Mouse (Mus musculus) naive thymus-derived CD4-positive, alpha-beta T cell, adult 2 months (primary cell): ENCODE measurements at regions not wholly inside any gene's neighbourhood (a gene's known extent, or its start where the extent isn't known, plus 50 kb on each side); places are given as distances from the start of the nearest gene placed in this dataset.

Experiments used
- DNase-seq: peaks from one replicate; pipeline ENCODE4 v3.0.0-alpha.2; 2011; ENCODE audit warnings: low read depth

DNA sequence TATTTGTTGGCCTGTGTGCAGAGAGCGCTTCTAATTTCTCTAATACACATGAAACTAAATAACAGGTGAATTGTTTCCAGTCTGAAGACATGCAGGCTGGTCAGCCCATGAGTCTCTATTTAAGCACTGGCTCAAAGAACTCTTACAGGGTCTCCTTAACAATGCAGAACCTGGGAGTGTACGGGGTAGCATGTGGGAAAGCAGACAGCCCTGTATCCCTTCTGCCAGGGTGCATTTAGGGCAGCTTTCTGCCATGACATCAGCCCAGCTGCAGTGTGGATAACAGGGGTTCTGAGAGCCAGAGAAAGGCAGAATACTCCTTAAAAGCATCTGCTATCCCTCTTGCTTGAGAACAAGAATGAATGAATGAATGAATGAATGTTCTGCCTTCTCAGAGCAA lies 164.7 kb downstream of the Grb14 start:
- DNase-seq = no peak

DNA sequence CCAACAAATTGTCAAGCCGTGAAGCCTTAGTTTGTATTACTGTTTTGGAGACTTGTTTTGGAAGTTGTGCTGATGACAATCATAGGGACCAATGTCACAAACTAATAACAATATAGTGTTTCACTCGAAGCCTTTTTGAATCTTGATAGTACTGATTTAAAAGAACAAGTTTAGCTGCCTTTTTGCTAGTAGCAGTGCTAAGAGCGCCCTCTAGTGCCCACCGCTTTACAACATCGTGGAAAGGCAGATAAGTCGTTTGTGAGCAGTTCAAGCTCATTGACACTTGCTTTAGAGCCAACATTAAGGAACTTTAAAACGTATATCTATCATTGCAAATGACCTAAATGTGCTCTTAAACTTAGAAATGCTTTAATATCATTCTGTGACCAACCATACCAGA lies 170.9 kb downstream of the Grb14 start:
- DNase-seq = peak; percentile 22

DNA sequence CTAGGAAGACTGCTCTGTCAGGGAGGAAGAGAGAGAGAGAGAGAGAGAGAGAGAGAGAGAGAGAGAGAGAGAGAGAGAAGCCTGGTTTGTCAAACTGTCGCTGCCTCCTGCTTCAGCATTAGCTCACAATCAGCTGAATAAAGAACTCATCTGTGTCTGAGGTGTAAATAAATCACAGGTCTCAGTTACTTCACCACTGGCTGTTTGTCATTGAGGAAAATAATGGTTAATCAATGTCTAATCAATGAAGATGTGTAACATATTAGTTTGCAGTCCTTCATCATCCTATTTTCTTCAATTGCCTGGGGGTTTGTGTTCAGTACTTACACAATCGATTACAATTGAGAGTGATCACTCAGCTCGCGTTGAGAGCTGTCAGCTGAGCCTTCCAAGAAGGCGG lies 171.9 kb downstream of the Grb14 start:
- DNase-seq = no peak

GRCm38 (mm10) chr2:64851096-64851495 lies 173.7 kb downstream of the Grb14 start:
- DNase-seq = no peak

DNA sequence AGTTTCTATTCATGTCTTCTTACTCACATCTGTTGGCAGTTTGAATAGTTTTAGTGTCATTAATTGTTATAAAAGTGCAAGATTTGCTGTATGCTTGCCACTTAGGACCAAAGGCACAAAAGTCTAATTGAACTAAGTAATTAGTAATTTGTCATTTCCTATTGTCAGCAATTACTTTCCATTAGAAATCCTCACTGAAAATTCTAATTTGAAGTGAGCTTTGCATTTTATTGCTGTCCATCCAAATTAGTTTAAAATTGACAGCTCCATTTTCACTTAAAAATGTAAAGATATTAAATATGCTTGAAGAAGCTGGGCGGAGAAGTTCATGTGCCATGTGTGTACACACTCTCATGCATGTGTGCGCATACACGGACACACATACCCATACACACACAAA lies 174.1 kb downstream of the Grb14 start:
- no peak for DNase-seq

- no peak for DNase-seq
These were observed 200.3 kb downstream of the Grb14 start for GRCm38 (mm10) chr2:64824494-64824893.

GRCm38 (mm10) chr2:64823905-64824304 lies 200.9 kb downstream of the Grb14 start:
- DNase-seq = no peak

GRCm38 (mm10) chr2:64823074-64823473 lies 201.7 kb downstream of the Grb14 start:
- DNase-seq = no peak

GRCm38 (mm10) chr2:64818159-64818558 lies 206.6 kb downstream of the Grb14 start:
- no peak for DNase-seq
